Mouse (Mus musculus): ENCODE measurements around the gene Herc4.
"Not testable (repeated sequence)": the region's sequence is repeated elsewhere in the genome, so short reads cannot be mapped to it uniquely, and the experiment has no call there.

Gene Herc4

GRCm38 (mm10) chr10:63258696-63259095 lies 15.1 kb downstream of the Herc4 start:
- DNase-seq: no peak

GRCm38 (mm10) chr10:63259340-63259739 lies 15.7 kb downstream of the Herc4 start:
- no peak for DNase-seq

- no peak for DNase-seq
These were observed 24.3 kb downstream of the Herc4 start for GRCm38 (mm10) chr10:63267941-63268340.

GRCm38 (mm10) chr10:63272401-63272800 lies 28.8 kb downstream of the Herc4 start:
- DNase-seq: no peak

GRCm38 (mm10) chr10:63272868-63273267 lies 29.3 kb downstream of the Herc4 start:
- DNase-seq: no peak

GRCm38 (mm10) chr10:63277010-63277409 lies 33.4 kb downstream of the Herc4 start:
- DNase-seq: no peak

GRCm38 (mm10) chr10:63279851-63280250 lies 36.2 kb downstream of the Herc4 start:
- no peak for DNase-seq

GRCm38 (mm10) chr10:63282417-63282816 lies 38.8 kb downstream of the Herc4 start:
- no peak for DNase-seq

- DNase-seq: no peak
These were observed 39.2 kb downstream of the Herc4 start for GRCm38 (mm10) chr10:63282846-63283245.

GRCm38 (mm10) chr10:63302356-63302755 lies 58.7 kb downstream of the Herc4 start:
- DNase-seq: no peak

GRCm38 (mm10) chr10:63308582-63309366 lies 65.2 kb downstream of the Herc4 start:
- peak; percentile 88 for DNase-seq

- no peak for DNase-seq
These were observed 70.1 kb downstream of the Herc4 start for GRCm38 (mm10) chr10:63313726-63314125.

- no peak for DNase-seq
These were observed 83.5 kb downstream of the Herc4 start for GRCm38 (mm10) chr10:63327091-63327490.

GRCm38 (mm10) chr10:63336901-63337300 lies 93.3 kb downstream of the Herc4 start:
- peak; percentile 3 for DNase-seq

- no peak for DNase-seq
These were observed 93.7 kb downstream of the Herc4 start for GRCm38 (mm10) chr10:63337326-63337725.

GRCm38 (mm10) chr10:63337951-63338836 lies 94.6 kb downstream of the Herc4 start:
- DNase-seq: peak; percentile 64

- DNase-seq: peak; percentile 93
These were observed 95.5 kb downstream of the Herc4 start for GRCm38 (mm10) chr10:63338914-63339643.

GRCm38 (mm10) chr10:63341351-63341750 lies 97.7 kb downstream of the Herc4 start:
- DNase-seq: no peak

- DNase-seq: no peak
These were observed 101.1 kb downstream of the Herc4 start for GRCm38 (mm10) chr10:63344751-63345150.

GRCm38 (mm10) chr10:63348291-63348690 lies 104.7 kb downstream of the Herc4 start:
- DNase-seq: no peak

GRCm38 (mm10) chr10:63350666-63351065 lies 107.1 kb downstream of the Herc4 start:
- DNase-seq: no peak

GRCm38 (mm10) chr10:63351099-63351498 lies 107.5 kb downstream of the Herc4 start:
- DNase-seq: not testable (repeated sequence)

GRCm38 (mm10) chr10:63352111-63352510 lies 108.5 kb downstream of the Herc4 start:
- DNase-seq: no peak
